Mouse (Mus musculus) limb, embryonic 15.5 days (tissue): Measurements from ENCODE around the gene Usp5. TPM values are rescaled to one million over a fixed set of nuclear protein-coding genes. Genes with fewer than 3 reads are reported as not detected.
A peak's percentile ranks its signal among the peaks of the same experiment; 100 is the strongest.

ENCODE experiments used
- ATAC-seq: fragments of 200-750 bp; cut with Nextera tagmentation; 2 replicates; pipeline ENCODE4 v1.8.0; 2017; ENCODE audit warnings: low read depth, moderate TSS enrichment; ENCODE audit not compliant: insufficient number of reproducible peaks, low FRiP score, low TSS enrichment
- H3K27ac ChIP-seq: fragments of 300-500 bp; sonication (generic); 2 replicates; pipeline ENCODE4 v1.5.1; 2015; ENCODE audit warnings: moderate library complexity, mild to moderate bottlenecking, inconsistent platforms
- H3K27me3 ChIP-seq: fragments of 300-500 bp; sonication (generic); 2 replicates; pipeline ENCODE4 v1.6.1; 2015; ENCODE audit warnings: inconsistent platforms
- H3K36me3 ChIP-seq: fragments of 300-500 bp; sonication (generic); 2 replicates; pipeline ENCODE4 v1.6.1; 2015; ENCODE audit warnings: inconsistent platforms
- H3K4me1 ChIP-seq: fragments of 300-500 bp; sonication (generic); 2 replicates; pipeline ENCODE4 v1.6.1; 2015; ENCODE audit warnings: inconsistent platforms
- H3K4me2 ChIP-seq: fragments of 300-500 bp; sonication (generic); 2 replicates; pipeline ENCODE4 v1.6.1; 2015; ENCODE audit warnings: mild to moderate bottlenecking, inconsistent platforms
- H3K4me3 ChIP-seq: fragments of 300-500 bp; sonication (generic); 2 replicates; pipeline ENCODE4 v1.5.1; 2015; ENCODE audit warnings: mild to moderate bottlenecking, inconsistent platforms
- H3K9ac ChIP-seq: fragments of 300-500 bp; sonication (generic); 2 replicates; pipeline ENCODE4 v1.6.1; 2015; ENCODE audit warnings: inconsistent platforms
- H3K9me3 ChIP-seq: fragments of 300-500 bp; sonication (generic); 2 replicates; pipeline ENCODE4 v1.6.1; 2016; ENCODE audit warnings: inconsistent platforms
- WGBS: fragments of 180-500 bp; shearing (Covaris S2); methylation state at CpG from one replicate; pipeline ENCODE4 v1.1.7; 2015; 5-methylcytosine and 5-hydroxymethylcytosine counted together
- polyA plus RNA-seq: library from polyadenylated mRNA; unstranded; fragments of >200 nt; fragmentation: Nextera tagmentation; extraction: Ambion mirVana; gene quantifications from 2 replicates; pipeline ENCODE4 v1.2.1, GENCODE M21; 2015

Usp5 gene
- polyA plus RNA-seq, 1 experiment from 2014 or later = 136 TPM

- Histone ChIP-seq H3K4me3 (peak overlapping the region; percentile 87), H3K9ac (no peak overlapping the region), H3K9me3 (no peaks in the 10 kb centered on the region), H3K27me3 (no peaks in the 10 kb centered on the region), H3K27ac (no peak overlapping the region), H3K36me3 (peaks cover 10% of the 10 kb centered on the region; the same call in 1 of the 2 replicates), H3K4me1 (peaks cover 71% of the 10 kb centered on the region), H3K4me2 (peak overlapping the region; percentile 69)
- WGBS = 74% methylated on average over 27 of the region's 28 CpGs
- no peak for ATAC-seq
Measured at GRCm38 (mm10) chr6:124858561-124859318, 29.5 kb upstream of the Usp5 start.

GRCm38 (mm10) chr6:124857840-124858530 lies 28.7 kb upstream of the Usp5 start:
- Histone ChIP-seq H3K36me3 (peaks cover 17% of the 10 kb centered on the region), H3K27me3 (no peaks in the 10 kb centered on the region), H3K4me3 (peak overlapping the region; percentile 87), H3K9ac (peak overlapping the region; percentile 8; the same call in 1 of the 2 replicates), H3K4me1 (peaks cover 63% of the 10 kb centered on the region), H3K9me3 (no peaks in the 10 kb centered on the region), H3K27ac (peak overlapping the region; percentile 99), H3K4me2 (peak overlapping the region; percentile 69)
- no peak for ATAC-seq
- WGBS = 21% methylated on average over 26 of the region's 26 CpGs

GRCm38 (mm10) chr6:124856916-124857839 lies 27.9 kb upstream of the Usp5 start, which contains the start of gene P3h3:
TSS of gene P3h3 (minus strand) at chr6:124857752.
- Histone ChIP-seq H3K4me2 (peak within 1 kb of the TSS; percentile 69), H3K27me3 (no peaks in the 10 kb centered on the region), H3K36me3 (peaks cover 25% of the 10 kb centered on the region)

GRCm38 (mm10) chr6:124856321-124856720 lies 27.0 kb upstream of the Usp5 start:
- peaks cover 32% of the 10 kb centered on the region for H3K36me3 ChIP-seq
- peaks cover 48% of the 10 kb centered on the region for H3K4me1 ChIP-seq
- H3K27me3 ChIP-seq = no peaks in the 10 kb centered on the region
- H3K9me3 ChIP-seq = no peaks in the 10 kb centered on the region
- WGBS = 6% methylated on average over 13 of the region's 14 CpGs
- H3K9ac ChIP-seq = peak overlapping the region; percentile 93
- peak overlapping the region; percentile 87 for H3K4me3 ChIP-seq
- H3K27ac ChIP-seq = peak overlapping the region; percentile 99
- peak; percentile 66 for ATAC-seq
- peak overlapping the region; percentile 69 for H3K4me2 ChIP-seq

More at GRCm38 (mm10) chr6:124856916-124857839, 27.9 kb upstream of the Usp5 start, which contains the start of gene P3h3:
- under 1% methylated on average over 84 of the region's 86 CpGs for WGBS
- peak within 1 kb of the TSS; percentile 99 for H3K27ac ChIP-seq
- peaks cover 56% of the 10 kb centered on the region for H3K4me1 ChIP-seq
- H3K9ac ChIP-seq = peak within 1 kb of the TSS; percentile 93
- peak; percentile 83 for ATAC-seq
- no peaks in the 10 kb centered on the region for H3K9me3 ChIP-seq
- peak within 1 kb of the TSS; percentile 87 for H3K4me3 ChIP-seq

- no peak overlapping the region for H3K9ac ChIP-seq
- peaks cover 37% of the 10 kb centered on the region for H3K4me1 ChIP-seq
- H3K4me3 ChIP-seq = no peak overlapping the region
- H3K27me3 ChIP-seq = no peaks in the 10 kb centered on the region
- no peak overlapping the region for H3K4me2 ChIP-seq
- H3K27ac ChIP-seq = 0 out of 2 replicates have a peak overlapping the region, but pooled peaks have one; percentile 24
- no peaks in the 10 kb centered on the region for H3K9me3 ChIP-seq
- 67% methylated on average over 12 of the region's 12 CpGs for WGBS
- peaks cover 41% of the 10 kb centered on the region for H3K36me3 ChIP-seq
- ATAC-seq = no peak
Measured at GRCm38 (mm10) chr6:124854647-124855046, 25.4 kb upstream of the Usp5 start.

- no peak overlapping the region for H3K9ac ChIP-seq
- H3K27ac ChIP-seq = no peak overlapping the region
- no peaks in the 10 kb centered on the region for H3K27me3 ChIP-seq
- H3K4me3 ChIP-seq = no peak overlapping the region
- no peak overlapping the region for H3K4me2 ChIP-seq
- ATAC-seq = no peak
- WGBS = 47% methylated on average over 8 of the region's 8 CpGs
- H3K36me3 ChIP-seq = peaks cover 67% of the 10 kb centered on the region
- no peaks in the 10 kb centered on the region for H3K9me3 ChIP-seq
- H3K4me1 ChIP-seq = peaks cover 11% of the 10 kb centered on the region
Measured at GRCm38 (mm10) chr6:124850535-124850934, 21.3 kb upstream of the Usp5 start.

- H3K9ac ChIP-seq = no peak overlapping the region
- no peaks in the 10 kb centered on the region for H3K9me3 ChIP-seq
- no peak overlapping the region for H3K4me3 ChIP-seq
- no peaks in the 10 kb centered on the region for H3K27me3 ChIP-seq
- H3K4me2 ChIP-seq = no peak overlapping the region
- H3K27ac ChIP-seq = no peak overlapping the region
- peaks cover 2% of the 10 kb centered on the region; the same call in 1 of the 2 replicates for H3K4me1 ChIP-seq
- ATAC-seq = peak; percentile 71; the same call in 1 of the 2 replicates
- H3K36me3 ChIP-seq = peaks cover 72% of the 10 kb centered on the region
- 12% methylated on average over 9 of the region's 9 CpGs for WGBS
Measured at GRCm38 (mm10) chr6:124847305-124847704, 18.0 kb upstream of the Usp5 start.

- H3K4me1 ChIP-seq = peaks cover 24% of the 10 kb centered on the region
- no peak for ATAC-seq
- H3K36me3 ChIP-seq = peaks cover 39% of the 10 kb centered on the region
- H3K9me3 ChIP-seq = no peaks in the 10 kb centered on the region
- no peak within 1 kb of the TSS for H3K4me3 ChIP-seq
- no peak within 1 kb of the TSS for H3K9ac ChIP-seq
- 32% methylated on average over 15 of the region's 15 CpGs for WGBS
- H3K4me2 ChIP-seq = no peak within 1 kb of the TSS
- H3K27ac ChIP-seq = no peak within 1 kb of the TSS; the same call in 1 of the 2 replicates
- H3K27me3 ChIP-seq = no peaks in the 10 kb centered on the region
Measured at GRCm38 (mm10) chr6:124840241-124841167, 11.2 kb upstream of the Usp5 start, which contains the start of gene Gnb3. TSS of gene Gnb3 (minus strand) at chr6:124840275.

GRCm38 (mm10) chr6:124839805-124840204 lies 10.5 kb upstream of the Usp5 start:
- no peak overlapping the region for H3K27ac ChIP-seq
- H3K4me2 ChIP-seq = no peak overlapping the region
- WGBS = 9% methylated on average over 8 of the region's 8 CpGs
- peaks cover 27% of the 10 kb centered on the region for H3K4me1 ChIP-seq
- no peak for ATAC-seq
- no peaks in the 10 kb centered on the region for H3K27me3 ChIP-seq
- no peaks in the 10 kb centered on the region for H3K9me3 ChIP-seq
- peaks cover 32% of the 10 kb centered on the region for H3K36me3 ChIP-seq
- H3K4me3 ChIP-seq = no peak overlapping the region
- no peak overlapping the region for H3K9ac ChIP-seq

- Histone ChIP-seq H3K27me3 (no peaks in the 10 kb centered on the region), H3K4me3 (no peak overlapping the region), H3K4me1 (peaks cover 35% of the 10 kb centered on the region), H3K9me3 (no peaks in the 10 kb centered on the region), H3K4me2 (no peak overlapping the region), H3K36me3 (peaks cover 29% of the 10 kb centered on the region), H3K9ac (no peak overlapping the region), H3K27ac (no peak overlapping the region)
- WGBS = 65% methylated on average over 7 of the region's 7 CpGs
- ATAC-seq = no peak
Measured at GRCm38 (mm10) chr6:124836411-124836810, 7.1 kb upstream of the Usp5 start.
